ENCODE assay signal across 8 mouse cellular contexts in genomic region chr14:45318426-45319236, GRCm38 (mm10). TPM values are rescaled to one million over a fixed set of nuclear protein-coding genes. Genes with fewer than 3 reads are reported as not detected.
DNase-seq lines count a peak whose midpoint lies in the region; ATAC-seq and TF ChIP-seq lines count a peak whose summit lies in the region.

Gene Ero1l, minus strand, starts transcription at chr14:45318771.

- peak within 1 kb of the TSS; percentile 93 for H3K9ac ChIP-seq in embryonic facial prominence, embryonic 15.5 days
- peak within 1 kb of the TSS; percentile 91 for H3K9ac ChIP-seq in limb, embryonic 14.5 days (ENCODE audit: low read depth, low read length, severe bottlenecking)
- H3K9ac ChIP-seq in midbrain, embryonic 16.5 days (ENCODE audit: low read depth, low read length): peak within 1 kb of the TSS; percentile 95

- peak within 1 kb of the TSS; percentile 67 for H3K4me2 ChIP-seq in embryonic facial prominence, embryonic 15.5 days (replicated peaks)
- H3K4me2 ChIP-seq in limb, embryonic 14.5 days (replicated peaks; ENCODE audit: low read depth, low read length, severe bottlenecking): peak within 1 kb of the TSS; percentile 67
- peak within 1 kb of the TSS; percentile 80 for H3K4me2 ChIP-seq in midbrain, embryonic 16.5 days (ENCODE audit: low read length)

- DNase-seq in A20 (ENCODE audit: low read depth, low spot score): peak; percentile 93
- peak; percentile 76 for DNase-seq in heart, adult 8-10 months (ENCODE audit: low spot score)
- DNase-seq in kidney, adult 9 months: peak; percentile 81
- DNase-seq in limb, embryonic 14.5 days (ENCODE audit: low spot score): peak; percentile 73
- peak; percentile 25 to 76 for DNase-seq in spleen, adult 2 months (ENCODE audit: low read depth in 1 of 2, low spot score in 2 of 2)

- peak; percentile 96 for ATAC-seq in embryonic facial prominence, embryonic 15.5 days (ENCODE audit: insufficient number of reproducible peaks, low FRiP score, low TSS enrichment, low read depth)
- ATAC-seq in limb, embryonic 14.5 days (ENCODE audit: low FRiP score, low read depth): peak; percentile 97
- peak; percentile 98 for ATAC-seq in midbrain, embryonic 16.5 days

- peak within 1 kb of the TSS; percentile 93 for H3K4me3 ChIP-seq in bone marrow, adult 2 months (replicated peaks; ENCODE audit: control insufficient read depth, low read depth, low read length)
- H3K4me3 ChIP-seq in embryonic facial prominence, embryonic 15.5 days (replicated peaks): peak within 1 kb of the TSS; percentile 91
- H3K4me3 ChIP-seq in limb, embryonic 14.5 days (replicated peaks; ENCODE audit: low read length): peak within 1 kb of the TSS; percentile 83
- peak within 1 kb of the TSS; percentile 56 for H3K4me3 ChIP-seq in midbrain, embryonic 16.5 days (ENCODE audit: low read depth, low read length)
- H3K4me3 ChIP-seq in spleen, adult 2 months (ENCODE audit: extremely low read depth, insufficient read depth, insufficient read length): peak within 1 kb of the TSS; percentile 86

- peak within 1 kb of the TSS; percentile 95 for H3K27ac ChIP-seq in bone marrow, adult 2 months (ENCODE audit: control insufficient read depth, insufficient read depth, low read depth, low read length, poor library complexity)
- H3K27ac ChIP-seq in embryonic facial prominence, embryonic 15.5 days (replicated peaks): peak within 1 kb of the TSS; percentile 92
- peak within 1 kb of the TSS; percentile 83 for H3K27ac ChIP-seq in limb, embryonic 14.5 days (replicated peaks; ENCODE audit: low read depth, low read length)
- H3K27ac ChIP-seq in midbrain, embryonic 16.5 days (ENCODE audit: low read length): peak within 1 kb of the TSS; percentile 98
- peak within 1 kb of the TSS; percentile 72 for H3K27ac ChIP-seq in spleen, adult 2 months (ENCODE audit: insufficient read depth, low read length)

- 1% methylated on average over 62 of the region's 74 CpGs for WGBS in bone marrow, adult 2 months
- WGBS in embryonic facial prominence, embryonic 15.5 days: 1% methylated on average over 65 of the region's 74 CpGs
- 3% methylated on average over 38 of the region's 74 CpGs for WGBS in limb, embryonic 14.5 days
- 2% methylated on average over 59 of the region's 74 CpGs for WGBS in midbrain, embryonic 16.5 days
- WGBS in spleen, adult 2 months: 1% methylated on average over 61 of the region's 74 CpGs

- TF ChIP-seq POLR2A in bone marrow, adult 2 months (IDR thresholded peaks at IDR 0.05; ENCODE audit: borderline replicate concordance, control insufficient read depth, low read depth, low read length): peak; percentile 84; the same call in 1 of the 2 replicates
- TF ChIP-seq POLR2A in limb, embryonic 14.5 days (IDR thresholded peaks at IDR 0.05; ENCODE audit: borderline replicate concordance, extremely low read depth, insufficient read depth, insufficient read length): peak; percentile 73; the same call in 1 of the 2 replicates
- peak; percentile 31 for TF ChIP-seq POLR2A in spleen, adult 2 months (IDR thresholded peaks at IDR 0.05; ENCODE audit: low read depth, low read length)

- no peaks in the 10 kb centered on the region for H3K9me3 ChIP-seq in embryonic facial prominence, embryonic 15.5 days (replicated peaks)
- no peaks in the 10 kb centered on the region for H3K9me3 ChIP-seq in limb, embryonic 14.5 days (ENCODE audit: control insufficient read depth, low read length)
- H3K9me3 ChIP-seq in midbrain, embryonic 16.5 days (replicated peaks; ENCODE audit: control insufficient read depth, low read length, poor library complexity, severe bottlenecking): no peaks in the 10 kb centered on the region

- no peaks in the 10 kb centered on the region for H3K27me3 ChIP-seq in embryonic facial prominence, embryonic 15.5 days
- H3K27me3 ChIP-seq in limb, embryonic 14.5 days (ENCODE audit: control insufficient read depth, insufficient read depth, low read length): no peaks in the 10 kb centered on the region
- H3K27me3 ChIP-seq in midbrain, embryonic 16.5 days (ENCODE audit: control insufficient read depth, insufficient read depth, low read depth, low read length): no peaks in the 10 kb centered on the region
- no peaks in the 10 kb centered on the region for H3K27me3 ChIP-seq in spleen, adult 2 months (ENCODE audit: control insufficient read depth, insufficient read depth, low read length)

- peak; percentile 0; the same call in 1 of the 2 replicates for TF ChIP-seq CTCF in bone marrow, adult 2 months (IDR thresholded peaks at IDR 0.05; ENCODE audit: control insufficient read depth, insufficient read depth, low read length)
- no peak for TF ChIP-seq CTCF in spleen, adult 2 months (IDR thresholded peaks at IDR 0.05; ENCODE audit: extremely low read depth, insufficient read depth, insufficient read length, insufficient replicate concordance)

- H3K36me3 ChIP-seq in embryonic facial prominence, embryonic 15.5 days: no peaks in the 10 kb centered on the region
- no peaks in the 10 kb centered on the region for H3K36me3 ChIP-seq in limb, embryonic 14.5 days (ENCODE audit: control insufficient read depth, insufficient read depth, low read length)
- no peaks in the 10 kb centered on the region for H3K36me3 ChIP-seq in midbrain, embryonic 16.5 days (ENCODE audit: control insufficient read depth, insufficient read depth, low read length)
- H3K36me3 ChIP-seq in spleen, adult 2 months (ENCODE audit: control insufficient read depth, insufficient read depth, low read length): no peaks in the 10 kb centered on the region

- peaks cover 9% of the 10 kb centered on the region for H3K4me1 ChIP-seq in bone marrow, adult 2 months (ENCODE audit: control insufficient read depth, insufficient read depth, low read length)
- H3K4me1 ChIP-seq in embryonic facial prominence, embryonic 15.5 days: peaks cover 16% of the 10 kb centered on the region
- H3K4me1 ChIP-seq in limb, embryonic 14.5 days (ENCODE audit: control insufficient read depth, insufficient read depth, low read length): peaks cover 6% of the 10 kb centered on the region; the same call in 1 of the 2 replicates
- H3K4me1 ChIP-seq in midbrain, embryonic 16.5 days (ENCODE audit: control insufficient read depth, insufficient read depth, low read length): peaks cover 19% of the 10 kb centered on the region
- no peaks in the 10 kb centered on the region; the same call in 1 of the 2 replicates for H3K4me1 ChIP-seq in spleen, adult 2 months (ENCODE audit: control insufficient read depth, insufficient read depth, insufficient read length)

RNA-seq across cellular contexts. Expression of gene Ero1l, which starts in this region (rescaled TPM):
- 14.1 and 21.2 TPM in 2 replicates for polyA plus RNA-seq in bone marrow, adult 2 months (2011; ENCODE audit: insufficient read depth, insufficient read length, low replicate concordance, missing spikeins)
- 34.6 and 38.0 TPM in 2 replicates for polyA plus RNA-seq in embryonic facial prominence, embryonic 15.5 days (2015; fragmentation: Nextera tagmentation; extraction: Ambion mirVana)
- total RNA-seq in heart, adult 8-10 months (2022): 10 to 100 TPM; 17.3 to 26.7 (median 19.2) TPM
- polyA plus RNA-seq in limb, embryonic 14.5 days (2012; rRNA removed): 21.6 and 24.5 TPM in 2 replicates
- 28.0 and 30.5 TPM in 2 replicates for polyA plus RNA-seq in limb, embryonic 14.5 days (2014; fragmentation: Nextera tagmentation; extraction: Ambion mirVana)
- 24.5 and 27.6 TPM in 2 replicates for polyA plus RNA-seq in midbrain, embryonic 16.5 days (2015; fragmentation: Nextera tagmentation; extraction: Ambion mirVana)
- 3.1 and 3.5 TPM in 2 replicates for polyA plus RNA-seq in spleen, adult 2 months (2012; rRNA removed)

Comparison
In these comparisons a context has a peak if more than half of its experiments do, and no peak if none do; other contexts are left out.
1. Peak in every context shown above with its lines: DNase-seq, ATAC-seq, H3K4me3 ChIP-seq and H3K27ac ChIP-seq.
2. POLR2A ChIP-seq: peak in every context shown above with its lines; median percentile 84 in bone marrow, adult 2 months; 73 in limb, embryonic 14.5 days; 31 in spleen, adult 2 months.